Mouse (Mus musculus) thymus, adult 2 months (tissue): ENCODE results near the gene March7.

Experiments
- CTCF ChIP-seq: fragments of 200-500 bp; IDR thresholded peaks from 2 replicates; pipeline ENCODE4 v1.5.1; 2012; ENCODE audit warnings: mild to moderate bottlenecking, control low read depth, low read length, moderate library complexity, borderline replicate concordance; ENCODE audit not compliant: control insufficient read depth, poor library complexity, insufficient read depth; ENCODE audit errors: extremely low read depth
- POLR2A ChIP-seq: fragments of 200-500 bp; IDR thresholded peaks from 2 replicates; pipeline ENCODE4 v1.6.1; 2012; ENCODE audit warnings: mild to moderate bottlenecking, low read length, control low read depth, moderate library complexity; ENCODE audit not compliant: control insufficient read depth, poor library complexity, insufficient read depth; ENCODE audit errors: extremely low read depth

- TF ChIP-seq POLR2A (no peak), CTCF (no peak)
Observed at GRCm38 (mm10) chr2:60283208-60283750, 73.6 kb downstream of the March7 start.
